Mouse (Mus musculus) R1 (cell line): ENCODE measurements around the gene Frmd6.

Experiments
- DNase-seq: peaks from one replicate; pipeline ENCODE4 v3.0.0-alpha.2; 2018; ENCODE audit warnings: low read depth, low spot score

The Frmd6 gene

GRCm38 (mm10) chr12:70807975-70808374 lies 17.3 kb upstream of the Frmd6 start:
- DNase-seq: no peak

GRCm38 (mm10) chr12:70809957-70810356 lies 15.4 kb upstream of the Frmd6 start:
- no peak for DNase-seq

- no peak for DNase-seq
These were observed 13.5 kb upstream of the Frmd6 start for GRCm38 (mm10) chr12:70811772-70812171.

- no peak for DNase-seq
These were observed 13.1 kb upstream of the Frmd6 start for GRCm38 (mm10) chr12:70812176-70812575.

- peak; percentile 86 for DNase-seq
These were observed 12.4 kb upstream of the Frmd6 start for GRCm38 (mm10) chr12:70812822-70813465.

GRCm38 (mm10) chr12:70816731-70817130 lies 8.6 kb upstream of the Frmd6 start:
- DNase-seq: no peak

GRCm38 (mm10) chr12:70824017-70824416 lies 1.3 kb upstream of the Frmd6 start:
- no peak for DNase-seq

GRCm38 (mm10) chr12:70825651-70826317 lies 470 bp downstream of the Frmd6 start:
- peak; percentile 66 for DNase-seq

- no peak for DNase-seq
These were observed 1.2 kb downstream of the Frmd6 start for GRCm38 (mm10) chr12:70826318-70827072.

- no peak for DNase-seq
These were observed 2.0 kb downstream of the Frmd6 start for GRCm38 (mm10) chr12:70827187-70827900.

GRCm38 (mm10) chr12:70827901-70828271 lies 2.6 kb downstream of the Frmd6 start:
- no peak for DNase-seq

- no peak for DNase-seq
These were observed 5.8 kb downstream of the Frmd6 start for GRCm38 (mm10) chr12:70830982-70831566.

- DNase-seq: no peak
These were observed 7.1 kb downstream of the Frmd6 start for GRCm38 (mm10) chr12:70832216-70832998.

- DNase-seq: no peak
These were observed 7.7 kb downstream of the Frmd6 start for GRCm38 (mm10) chr12:70833050-70833449.

GRCm38 (mm10) chr12:70834043-70834442 lies 8.7 kb downstream of the Frmd6 start:
- DNase-seq: no peak

- no peak for DNase-seq
These were observed 9.7 kb downstream of the Frmd6 start for GRCm38 (mm10) chr12:70835004-70835403.

- no peak for DNase-seq
These were observed 12.5 kb downstream of the Frmd6 start for GRCm38 (mm10) chr12:70837792-70838321.

- DNase-seq: no peak
These were observed 20.1 kb downstream of the Frmd6 start for GRCm38 (mm10) chr12:70845371-70845770.

GRCm38 (mm10) chr12:70849024-70849423 lies 23.7 kb downstream of the Frmd6 start:
- DNase-seq: peak; percentile 19

- no peak for DNase-seq
These were observed 24.4 kb downstream of the Frmd6 start for GRCm38 (mm10) chr12:70849517-70850291.
